Mouse (Mus musculus) C2C12 (cell line): ENCODE data around the gene Pde1c. TPM values are rescaled to one million over a fixed set of nuclear protein-coding genes. Genes with fewer than 3 reads are reported as not detected.

Experiments
- H3K27me3 ChIP-seq: one replicate; pipeline ENCODE4 v1.6.1; 2011; ENCODE audit not compliant: control insufficient read depth, insufficient read depth, insufficient read length
- H3K36me3 ChIP-seq: one replicate; pipeline ENCODE4 v1.6.1; 2011; ENCODE audit not compliant: control insufficient read depth, insufficient read depth
- H3K4me3 ChIP-seq: one replicate; pipeline ENCODE4 v1.5.1; 2011; ENCODE audit warnings: mild to moderate bottlenecking, control low read depth; ENCODE audit not compliant: poor library complexity, insufficient read depth, severe bottlenecking
- H3K79me2 ChIP-seq: one replicate; pipeline ENCODE4 v1.6.1; 2011; ENCODE audit not compliant: control insufficient read depth, insufficient read depth
- H3K79me3 ChIP-seq: one replicate; pipeline ENCODE4 v1.6.1; 2011; ENCODE audit warnings: low read depth, control low read depth
- H3ac ChIP-seq: one replicate; pipeline ENCODE3; 2011; ENCODE audit warnings: low read depth; ENCODE audit not compliant: control insufficient read depth, insufficient read length
- CEBPB ChIP-seq: IDR thresholded peaks from one replicate; pipeline ENCODE4 v1.6.1; 2011; ENCODE audit warnings: low read depth, mild to moderate bottlenecking, control low read depth, moderate library complexity
- CTCF ChIP-seq: IDR thresholded peaks from one replicate; pipeline ENCODE4 v1.5.1; 2011; ENCODE audit not compliant: control insufficient read depth, insufficient read depth, insufficient read length
- FOSL1 ChIP-seq: IDR thresholded peaks from one replicate; pipeline ENCODE4 v1.8.0; 2011; ENCODE audit warnings: mild to moderate bottlenecking, low read length; ENCODE audit not compliant: poor library complexity, insufficient read depth, severe bottlenecking
- MAX ChIP-seq: IDR thresholded peaks from one replicate; pipeline ENCODE4 v1.6.1; 2011; ENCODE audit warnings: mild to moderate bottlenecking, control low read depth
- MYOD1 ChIP-seq: IDR thresholded peaks from one replicate; pipeline ENCODE4 v1.6.1; 2011; ENCODE audit warnings: low read depth; ENCODE audit not compliant: control insufficient read depth, insufficient read length
- MYOG ChIP-seq: IDR thresholded peaks from one replicate; pipeline ENCODE4 v1.6.1; 2011; ENCODE audit not compliant: control insufficient read depth, insufficient read length; ENCODE audit errors: extremely low read depth
- USF1 ChIP-seq: IDR thresholded peaks from one replicate; pipeline ENCODE4 v1.6.1; 2011; ENCODE audit warnings: low read depth, mild to moderate bottlenecking, control low read depth, moderate library complexity
- polyA plus RNA-seq: library from polyadenylated mRNA; unstranded; fragments of >200 nt; fragmentation: generic; extraction: Trizol; gene quantifications from one replicate; pipeline ENCODE4 v1.2.1, GENCODE M21; 2012; ENCODE audit warnings: missing spikeins

Gene Pde1c
- polyA plus RNA-seq, 1 experiment: 0.05 TPM

DNA sequence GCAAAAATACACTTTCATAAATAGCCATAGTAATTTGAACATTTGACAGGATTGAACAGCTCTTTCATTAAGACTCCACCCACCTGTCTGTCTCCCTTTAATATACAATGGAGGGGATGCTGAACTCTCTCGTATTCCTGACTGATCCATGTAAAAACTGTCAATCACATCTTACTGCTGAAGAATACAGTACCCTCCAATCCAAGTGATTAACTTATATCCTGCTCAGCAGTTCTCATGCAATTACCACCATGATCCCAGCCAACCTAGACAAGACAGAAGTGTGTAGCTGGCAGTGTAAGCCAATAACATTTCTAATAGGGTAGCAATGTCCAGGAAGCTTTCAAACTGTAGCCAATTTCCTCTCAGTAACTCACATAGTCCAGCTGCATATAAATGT is 226.9 kb downstream of the Pde1c start:
- Histone ChIP-seq H3K27me3 (no peaks in the 10 kb centered on the region), H3K4me3 (no peak overlapping the region), H3K79me3 (no peaks in the 10 kb centered on the region), H3K36me3 (no peaks in the 10 kb centered on the region), H3ac (no peak overlapping the region), H3K79me2 (no peaks in the 10 kb centered on the region)
- TF ChIP-seq CEBPB: no peak
- TF ChIP-seq MYOG: no peak
- no peak for TF ChIP-seq USF1
- TF ChIP-seq MAX: no peak
- no peak for TF ChIP-seq CTCF
- no peak for TF ChIP-seq FOSL1
- TF ChIP-seq MYOD1: no peak

DNA sequence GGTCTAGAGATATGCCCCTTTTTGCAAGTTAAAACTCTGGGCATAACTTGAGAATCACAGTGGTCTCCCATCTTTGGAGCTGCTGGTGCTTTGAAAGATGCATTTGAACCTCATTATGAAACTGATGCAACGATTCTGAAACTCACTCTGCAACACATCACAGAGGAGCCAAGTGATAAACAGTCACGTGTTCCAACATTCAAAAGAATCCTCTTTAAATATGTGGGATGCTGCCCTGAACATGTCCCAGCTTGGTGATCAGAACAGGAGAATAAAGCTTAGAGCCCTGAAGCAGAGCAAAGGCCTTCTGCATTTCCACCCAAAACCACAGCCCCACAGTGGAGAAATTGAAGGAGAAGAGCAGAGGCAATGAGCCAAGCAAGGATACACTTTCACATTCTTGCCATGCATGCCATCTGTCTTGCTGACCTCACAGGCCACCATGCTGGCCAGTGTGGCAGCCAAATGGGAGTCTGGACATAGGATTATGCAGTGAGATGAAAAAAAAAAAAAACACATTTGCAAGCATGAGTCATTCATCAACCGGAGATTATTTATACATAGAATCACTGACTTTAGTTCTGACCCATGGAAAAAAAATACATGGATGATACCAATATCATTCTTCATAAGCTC is 233.0 kb downstream of the Pde1c start:
- Histone ChIP-seq H3K27me3 (no peaks in the 10 kb centered on the region), H3K4me3 (no peak overlapping the region), H3K79me2 (no peaks in the 10 kb centered on the region), H3K36me3 (no peaks in the 10 kb centered on the region), H3K79me3 (no peaks in the 10 kb centered on the region), H3ac (no peak overlapping the region)
- TF ChIP-seq CTCF (no peak), USF1 (peak; percentile 61)

GRCm38 (mm10) chr6:56332149-56332548 is 236.8 kb downstream of the Pde1c start:
- TF ChIP-seq MYOG (no peak), FOSL1 (no peak), CEBPB (no peak), MAX (no peak), CTCF (no peak), MYOD1 (no peak), USF1 (no peak)
- Histone ChIP-seq H3K36me3 (no peaks in the 10 kb centered on the region), H3K79me3 (no peaks in the 10 kb centered on the region), H3K79me2 (no peaks in the 10 kb centered on the region), H3K4me3 (no peak overlapping the region), H3K27me3 (no peaks in the 10 kb centered on the region), H3ac (no peak overlapping the region)

DNA sequence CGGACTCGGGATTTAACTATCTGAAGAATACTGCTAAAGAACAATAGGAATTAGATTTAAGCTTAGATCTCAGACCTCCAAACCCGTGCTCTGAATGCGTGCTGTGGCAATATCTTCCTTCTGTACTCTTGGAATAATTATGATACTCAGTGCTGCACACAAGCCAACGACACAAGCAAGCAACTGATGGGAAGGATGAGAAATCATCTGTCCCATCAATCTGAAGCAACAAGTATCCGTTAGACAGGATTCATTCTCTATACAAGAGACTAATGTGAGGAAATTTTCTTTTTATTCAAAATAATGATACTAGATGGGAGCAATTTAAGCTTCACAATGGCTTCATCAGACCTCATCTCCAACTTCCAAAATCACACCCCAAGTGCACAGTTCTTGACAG is 237.5 kb downstream of the Pde1c start:
- Histone ChIP-seq H3ac (no peak overlapping the region), H3K79me2 (no peaks in the 10 kb centered on the region), H3K79me3 (no peaks in the 10 kb centered on the region), H3K4me3 (no peak overlapping the region), H3K36me3 (no peaks in the 10 kb centered on the region), H3K27me3 (no peaks in the 10 kb centered on the region)
- TF ChIP-seq MYOD1 (no peak), USF1 (no peak), CTCF (no peak), CEBPB (no peak), FOSL1 (no peak), MYOG (no peak), MAX (no peak)

- Histone ChIP-seq H3ac (no peak overlapping the region), H3K79me2 (no peaks in the 10 kb centered on the region), H3K36me3 (no peaks in the 10 kb centered on the region), H3K27me3 (no peaks in the 10 kb centered on the region), H3K4me3 (no peak overlapping the region), H3K79me3 (no peaks in the 10 kb centered on the region)
- TF ChIP-seq USF1: no peak
- TF ChIP-seq FOSL1: no peak
- TF ChIP-seq MYOG: no peak
- TF ChIP-seq MAX: no peak
- no peak for TF ChIP-seq CEBPB
- TF ChIP-seq CTCF: no peak
- no peak for TF ChIP-seq MYOD1
These were observed 240.8 kb downstream of the Pde1c start for GRCm38 (mm10) chr6:56328103-56328502.

GRCm38 (mm10) chr6:56322799-56323198 is 246.1 kb downstream of the Pde1c start:
- Histone ChIP-seq H3K79me2 (no peaks in the 10 kb centered on the region), H3K27me3 (no peaks in the 10 kb centered on the region), H3K36me3 (no peaks in the 10 kb centered on the region), H3K4me3 (no peak overlapping the region), H3ac (no peak overlapping the region), H3K79me3 (no peaks in the 10 kb centered on the region)
- TF ChIP-seq MYOD1 (no peak), USF1 (no peak), CTCF (no peak), FOSL1 (no peak), MAX (no peak), MYOG (no peak), CEBPB (no peak)
